ENCODE assay signal across 8 mouse cellular contexts in genomic region chr11:83327427-83327826, GRCm38 (mm10). TPM values are rescaled to one million over a fixed set of nuclear protein-coding genes. Genes with fewer than 3 reads are reported as not detected.
DNase-seq lines count a peak whose midpoint lies in the region; ATAC-seq and TF ChIP-seq lines count a peak whose summit lies in the region.
"Had no signal": no experiment of that assay in that cellular context is flagged by ENCODE, and none has a peak within 500 bp of the region (broad histone marks: within the 10 kb centered on the region; RNA-seq: fewer than 3 reads in every experiment).

No protein-coding gene starts in this region.

- no peak overlapping the region for H3K4me2 ChIP-seq in midbrain, embryonic 15.5 days
- H3K4me2 ChIP-seq: neural tube, embryonic 12.5 days had no signal

- no peaks in the 10 kb centered on the region for H3K4me1 ChIP-seq in midbrain, embryonic 10.5 days
- no peaks in the 10 kb centered on the region for H3K4me1 ChIP-seq in midbrain, embryonic 15.5 days
- no peaks in the 10 kb centered on the region for H3K4me1 ChIP-seq in spleen, adult 2 months (ENCODE audit: control insufficient read depth, insufficient read depth, insufficient read length)
- H3K4me1 ChIP-seq: neural tube, embryonic 12.5 days had no signal

- H3K4me3 ChIP-seq in midbrain, embryonic 10.5 days = no peak overlapping the region
- H3K4me3 ChIP-seq in midbrain, embryonic 15.5 days = no peak overlapping the region
- H3K4me3 ChIP-seq in spleen, adult 2 months (ENCODE audit: extremely low read depth, insufficient read depth, insufficient read length) = no peak overlapping the region
- H3K4me3 ChIP-seq: neural tube, embryonic 12.5 days had no signal

- no peak overlapping the region for H3K27ac ChIP-seq in midbrain, embryonic 10.5 days (replicated peaks)
- no peak overlapping the region for H3K27ac ChIP-seq in midbrain, embryonic 15.5 days
- no peak overlapping the region for H3K27ac ChIP-seq in spleen, adult 2 months (ENCODE audit: insufficient read depth, low read length)
- H3K27ac ChIP-seq: neural tube, embryonic 12.5 days had no signal

- H3K9me3 ChIP-seq in midbrain, embryonic 10.5 days (replicated peaks) = no peaks in the 10 kb centered on the region
- no peaks in the 10 kb centered on the region for H3K9me3 ChIP-seq in midbrain, embryonic 15.5 days
- H3K9me3 ChIP-seq: neural tube, embryonic 12.5 days had no signal

- 63% methylated on average over 3 of the region's 3 CpGs for WGBS in midbrain, embryonic 10.5 days
- WGBS in midbrain, embryonic 15.5 days = 60% methylated on average over 3 of the region's 3 CpGs
- WGBS in spleen, adult 2 months = 65% methylated on average over 3 of the region's 3 CpGs

- no peaks in the 10 kb centered on the region for H3K27me3 ChIP-seq in midbrain, embryonic 10.5 days (ENCODE audit: low read depth, poor library complexity, severe bottlenecking)
- H3K27me3 ChIP-seq in midbrain, embryonic 15.5 days (replicated peaks) = no peaks in the 10 kb centered on the region
- no peaks in the 10 kb centered on the region for H3K27me3 ChIP-seq in spleen, adult 2 months (ENCODE audit: control insufficient read depth, insufficient read depth, low read length)
- H3K27me3 ChIP-seq: neural tube, embryonic 12.5 days had no signal

- DNase-seq in midbrain, embryonic 10.5 days (ENCODE audit: low spot score) = peak; percentile 28
- peak; percentile 78 for DNase-seq in ZHBTc4 (ENCODE audit: low read depth, low spot score)
- peak; percentile 61 for DNase-seq in cerebellum, adult 9-10 months
- DNase-seq in heart, postnatal 4 days = peak; percentile 60
- DNase-seq in lung, adult 18-20 months = peak; percentile 10 to 39
- DNase-seq in spleen, adult 2 months (ENCODE audit: low read depth in 1 of 2, low spot score in 2 of 2) = peak; percentile 54 to 59

- peak; percentile 32; the same call in 1 of the 2 replicates for TF ChIP-seq CTCF in spleen, adult 2 months (IDR thresholded peaks at IDR 0.05; ENCODE audit: extremely low read depth, insufficient read depth, insufficient read length, insufficient replicate concordance)

- no peak overlapping the region for H3K9ac ChIP-seq in midbrain, embryonic 15.5 days
- H3K9ac ChIP-seq: neural tube, embryonic 12.5 days had no signal

- no peak for TF ChIP-seq POLR2A in spleen, adult 2 months (IDR thresholded peaks at IDR 0.05; ENCODE audit: low read depth, low read length)

- ATAC-seq in midbrain, embryonic 15.5 days (replicated peaks) = no peak

- H3K36me3 ChIP-seq in midbrain, embryonic 10.5 days = peaks cover 82% of the 10 kb centered on the region
- peaks cover 41% of the 10 kb centered on the region for H3K36me3 ChIP-seq in midbrain, embryonic 15.5 days (replicated peaks)
- peaks cover 30% of the 10 kb centered on the region for H3K36me3 ChIP-seq in spleen, adult 2 months (ENCODE audit: control insufficient read depth, insufficient read depth, low read length)

RNA-seq across cellular contexts. Expression of gene Pex12, which starts 25.0 kb away (rescaled TPM):
- 17.0 and 18.0 TPM in 2 replicates for polyA plus RNA-seq in midbrain, embryonic 10.5 days (2016; fragmentation: Nextera tagmentation; extraction: Ambion mirVana)
- 18.4 and 18.6 TPM in 2 replicates for polyA plus RNA-seq in midbrain, embryonic 15.5 days (2015; fragmentation: Nextera tagmentation; extraction: Ambion mirVana)
- 10 to 100 TPM in 1 of 2 experiments, 1 to 10 TPM in 1; 7.1 to 10.0 TPM for total RNA-seq in heart, postnatal 4 days (2021)
- polyA plus RNA-seq in spleen, adult 2 months (2012; rRNA removed) = 4.8 and 5.5 TPM in 2 replicates

RNA-seq across cellular contexts. Expression of gene Ap2b1, which starts 28.6 kb away (rescaled TPM):
- 73.5 and 89.6 TPM in 2 replicates for polyA plus RNA-seq in midbrain, embryonic 10.5 days (2016; fragmentation: Nextera tagmentation; extraction: Ambion mirVana)
- 118 and 127 TPM in 2 replicates for polyA plus RNA-seq in midbrain, embryonic 15.5 days (2015; fragmentation: Nextera tagmentation; extraction: Ambion mirVana)
- 10 to 100 TPM; 76.7 to 83.4 TPM for total RNA-seq in heart, postnatal 4 days (2021)
- polyA plus RNA-seq in spleen, adult 2 months (2012; rRNA removed) = 25.6 and 26.1 TPM in 2 replicates

RNA-seq across cellular contexts. Expression of gene Slfn14, which starts 40.9 kb away (rescaled TPM):
- polyA plus RNA-seq in midbrain, embryonic 10.5 days (2016; fragmentation: Nextera tagmentation; extraction: Ambion mirVana) = 0.12 and 0.21 TPM in 2 replicates
- 0.08 TPM in 1 of 2 replicates, not detected in the other for polyA plus RNA-seq in midbrain, embryonic 15.5 days (2015; fragmentation: Nextera tagmentation; extraction: Ambion mirVana)
- under 1 TPM; 0.14 to 0.20 TPM for total RNA-seq in heart, postnatal 4 days (2021)
- polyA plus RNA-seq in spleen, adult 2 months (2012; rRNA removed) = 2.2 and 6.3 TPM in 2 replicates

Comparison
In these comparisons a context has a peak if more than half of its experiments do, and no peak if none do; other contexts are left out.
1. DNase-seq: peak in every context shown above with its lines; median percentile 78 in ZHBTc4; 61 in cerebellum, adult 9-10 months; 60 in heart, postnatal 4 days; 56 in spleen, adult 2 months; 28 in midbrain, embryonic 10.5 days; 24 in lung, adult 18-20 months.